Mouse (Mus musculus): Measurements from ENCODE around the gene Rnf113a2. TPM values are rescaled to one million over a fixed set of nuclear protein-coding genes. Genes with fewer than 3 reads are reported as not detected.
A peak's percentile ranks its signal among the peaks of the same experiment; 100 is the strongest.

The Rnf113a2 gene
- polyA plus RNA-seq, 1 experiment from 2014 or later: 26.2 TPM

GRCm38 (mm10) chr12:84408819-84409507 is 8.0 kb upstream of the Rnf113a2 start, which contains the start of the genes Entpd5 and Bbof1:
Gene Entpd5, minus strand, starts transcription at chr12:84409029.
Gene Bbof1, plus strand, starts transcription at chr12:84409071.
- peak within 1 kb of the TSS; percentile 81 for H3K27ac ChIP-seq
- H3K27me3 ChIP-seq (replicated peaks): no peaks in the 10 kb centered on the region
- H3K9me3 ChIP-seq: no peaks in the 10 kb centered on the region
- peak within 1 kb of the TSS; percentile 79 for H3K4me3 ChIP-seq (replicated peaks)
- peak within 1 kb of the TSS; percentile 68 for H3K9ac ChIP-seq
- peak within 1 kb of the TSS; percentile 96 for H3K4me2 ChIP-seq
- WGBS: 2% methylated on average over 63 of the region's 63 CpGs
- ATAC-seq (ENCODE audit: insufficient read depth, low FRiP score, low read depth): peak; percentile 93
- H3K36me3 ChIP-seq: no peaks in the 10 kb centered on the region
- H3K4me1 ChIP-seq: 0 out of 2 replicates have a peak, but pooled peaks cover 2% of the 10 kb centered on the region

GRCm38 (mm10) chr12:84417605-84417922 is 568 bp downstream of the Rnf113a2 start:
- Histone ChIP-seq H3K27me3 (replicated peaks) (no peaks in the 10 kb centered on the region), H3K27ac (peak overlapping the region; percentile 67; the same call in 1 of the 2 replicates), H3K4me3 (replicated peaks) (peak overlapping the region; percentile 60), H3K4me2 (peak overlapping the region; percentile 81), H3K36me3 (no peaks in the 10 kb centered on the region), H3K4me1 (no peaks in the 10 kb centered on the region), H3K9ac (peak overlapping the region; percentile 41), H3K9me3 (no peaks in the 10 kb centered on the region)
- no peak for ATAC-seq (ENCODE audit: insufficient read depth, low FRiP score, low read depth)
- 36% methylated on average over 18 of the region's 18 CpGs for WGBS

GRCm38 (mm10) chr12:84423990-84424389 is 7.0 kb downstream of the Rnf113a2 start:
- no peaks in the 10 kb centered on the region for H3K9me3 ChIP-seq
- no peaks in the 10 kb centered on the region for H3K27me3 ChIP-seq (replicated peaks)
- no peaks in the 10 kb centered on the region for H3K36me3 ChIP-seq
- no peaks in the 10 kb centered on the region for H3K4me1 ChIP-seq
- 51% methylated on average over 3 of the region's 3 CpGs for WGBS
- H3K9ac ChIP-seq: no peak overlapping the region
- no peak for ATAC-seq (ENCODE audit: insufficient read depth, low FRiP score, low read depth)
- H3K4me2 ChIP-seq: no peak overlapping the region
- no peak overlapping the region for H3K27ac ChIP-seq
- no peak overlapping the region for H3K4me3 ChIP-seq (replicated peaks)

- no peak for ATAC-seq (ENCODE audit: insufficient read depth, low FRiP score, low read depth)
- 72% methylated on average over 2 of the region's 2 CpGs for WGBS
- no peaks in the 10 kb centered on the region for H3K9me3 ChIP-seq
- H3K27me3 ChIP-seq (replicated peaks): no peaks in the 10 kb centered on the region
- H3K4me2 ChIP-seq: no peak overlapping the region
- no peaks in the 10 kb centered on the region for H3K4me1 ChIP-seq
- H3K4me3 ChIP-seq (replicated peaks): no peak overlapping the region
- no peaks in the 10 kb centered on the region; the same call in 1 of the 2 replicates for H3K36me3 ChIP-seq
- no peak overlapping the region for H3K9ac ChIP-seq
- no peak overlapping the region for H3K27ac ChIP-seq
These were observed 12.8 kb downstream of the Rnf113a2 start for GRCm38 (mm10) chr12:84429825-84430224.

- no peaks in the 10 kb centered on the region for H3K27me3 ChIP-seq (replicated peaks)
- no peak for ATAC-seq (ENCODE audit: insufficient read depth, low FRiP score, low read depth)
- no peak overlapping the region for H3K27ac ChIP-seq
- no peaks in the 10 kb centered on the region for H3K36me3 ChIP-seq
- H3K4me3 ChIP-seq (replicated peaks): no peak overlapping the region
- no peak overlapping the region for H3K4me2 ChIP-seq
- H3K9me3 ChIP-seq: no peaks in the 10 kb centered on the region
- no peaks in the 10 kb centered on the region for H3K4me1 ChIP-seq
- WGBS: 53% methylated on average over 2 of the region's 2 CpGs
- no peak overlapping the region for H3K9ac ChIP-seq
These were observed 21.7 kb downstream of the Rnf113a2 start for GRCm38 (mm10) chr12:84438697-84439096.

GRCm38 (mm10) chr12:84442526-84442925 is 25.5 kb downstream of the Rnf113a2 start:
- Histone ChIP-seq H3K4me3 (replicated peaks) (no peak overlapping the region), H3K27me3 (replicated peaks) (no peaks in the 10 kb centered on the region), H3K36me3 (no peaks in the 10 kb centered on the region), H3K9ac (no peak overlapping the region), H3K4me1 (no peaks in the 10 kb centered on the region), H3K4me2 (no peak overlapping the region), H3K9me3 (no peaks in the 10 kb centered on the region), H3K27ac (no peak overlapping the region)
- no peak for ATAC-seq (ENCODE audit: insufficient read depth, low FRiP score, low read depth)
- WGBS: 68% methylated on average over 4 of the region's 4 CpGs

GRCm38 (mm10) chr12:84447386-84447785 is 30.4 kb downstream of the Rnf113a2 start:
- H3K9me3 ChIP-seq: no peaks in the 10 kb centered on the region
- H3K4me1 ChIP-seq: peaks cover 8% of the 10 kb centered on the region; the same call in 1 of the 2 replicates
- no peaks in the 10 kb centered on the region for H3K36me3 ChIP-seq
- WGBS: 64% methylated on average over 1 of the region's 1 CpGs
- no peak overlapping the region for H3K9ac ChIP-seq
- H3K4me2 ChIP-seq: no peak overlapping the region
- ATAC-seq (ENCODE audit: insufficient read depth, low FRiP score, low read depth): no peak
- H3K27me3 ChIP-seq (replicated peaks): no peaks in the 10 kb centered on the region
- H3K27ac ChIP-seq: no peak overlapping the region
- H3K4me3 ChIP-seq (replicated peaks): no peak overlapping the region

- H3K4me2 ChIP-seq: no peak overlapping the region
- no peak for ATAC-seq (ENCODE audit: insufficient read depth, low FRiP score, low read depth)
These were observed 31.2 kb downstream of the Rnf113a2 start for GRCm38 (mm10) chr12:84448181-84448580.

GRCm38 (mm10) chr12:84449887-84450286 is 32.9 kb downstream of the Rnf113a2 start:
- no peaks in the 10 kb centered on the region for H3K9me3 ChIP-seq
- H3K4me3 ChIP-seq (replicated peaks): peak overlapping the region; percentile 71
- no peak overlapping the region for H3K27ac ChIP-seq
- ATAC-seq (ENCODE audit: insufficient read depth, low FRiP score, low read depth): no peak
- peak overlapping the region; percentile 90 for H3K4me2 ChIP-seq
- H3K9ac ChIP-seq: no peak overlapping the region
- H3K36me3 ChIP-seq: no peaks in the 10 kb centered on the region
- H3K4me1 ChIP-seq: peaks cover 11% of the 10 kb centered on the region
- WGBS: 49% methylated on average over 10 of the region's 10 CpGs
- H3K27me3 ChIP-seq (replicated peaks): no peaks in the 10 kb centered on the region

More at GRCm38 (mm10) chr12:84448181-84448580, 31.2 kb downstream of the Rnf113a2 start:
- Histone ChIP-seq H3K9me3 (no peaks in the 10 kb centered on the region), H3K4me1 (peaks cover 11% of the 10 kb centered on the region), H3K27me3 (replicated peaks) (no peaks in the 10 kb centered on the region), H3K36me3 (no peaks in the 10 kb centered on the region), H3K9ac (no peak overlapping the region), H3K27ac (no peak overlapping the region), H3K4me3 (replicated peaks) (no peak overlapping the region)
- 88% methylated on average over 6 of the region's 6 CpGs for WGBS

GRCm38 (mm10) chr12:84450351-84450717 is 33.3 kb downstream of the Rnf113a2 start:
- Histone ChIP-seq H3K9ac (peak overlapping the region; percentile 56), H3K4me1 (peaks cover 11% of the 10 kb centered on the region), H3K36me3 (no peaks in the 10 kb centered on the region), H3K27ac (peak overlapping the region; percentile 78), H3K4me2 (peak overlapping the region; percentile 90), H3K4me3 (replicated peaks) (peak overlapping the region; percentile 71), H3K27me3 (replicated peaks) (no peaks in the 10 kb centered on the region), H3K9me3 (no peaks in the 10 kb centered on the region)
- ATAC-seq (ENCODE audit: insufficient read depth, low FRiP score, low read depth): no peak
- 0% methylated on average over 6 of the region's 6 CpGs for WGBS

- ATAC-seq (ENCODE audit: insufficient read depth, low FRiP score, low read depth): peak; percentile 99
- WGBS: under 1% methylated on average over 49 of the region's 49 CpGs
- Histone ChIP-seq H3K4me1 (peaks cover 11% of the 10 kb centered on the region), H3K9me3 (no peaks in the 10 kb centered on the region), H3K4me2 (peak within 1 kb of the TSS; percentile 90), H3K27ac (peak within 1 kb of the TSS; percentile 78), H3K4me3 (replicated peaks) (peak within 1 kb of the TSS; percentile 71), H3K9ac (peak within 1 kb of the TSS; percentile 61), H3K36me3 (no peaks in the 10 kb centered on the region), H3K27me3 (replicated peaks) (no peaks in the 10 kb centered on the region)
These were observed 34.0 kb downstream of the Rnf113a2 start, which contains the start of the genes Aldh6a1 and Lin52 for GRCm38 (mm10) chr12:84450718-84451646. Gene Aldh6a1, minus strand, starts transcription at chr12:84451004. Gene Lin52, plus strand, starts transcription at chr12:84451422.

- H3K27ac ChIP-seq: 0 out of 2 replicates have a peak overlapping the region, but pooled peaks have one; percentile 2
- peak overlapping the region; percentile 61; the same call in 1 of the 2 replicates for H3K9ac ChIP-seq
- WGBS: under 1% methylated on average over 11 of the region's 11 CpGs
These were observed 34.8 kb downstream of the Rnf113a2 start for GRCm38 (mm10) chr12:84451801-84452200.

More at GRCm38 (mm10) chr12:84451801-84452200, 34.8 kb downstream of the Rnf113a2 start:
- peak overlapping the region; percentile 84 for H3K4me2 ChIP-seq
- no peaks in the 10 kb centered on the region for H3K27me3 ChIP-seq (replicated peaks)
- no peaks in the 10 kb centered on the region for H3K9me3 ChIP-seq
- peaks cover 11% of the 10 kb centered on the region for H3K4me1 ChIP-seq
- peak overlapping the region; percentile 71 for H3K4me3 ChIP-seq (replicated peaks)
- no peak for ATAC-seq (ENCODE audit: insufficient read depth, low FRiP score, low read depth)
- H3K36me3 ChIP-seq: no peaks in the 10 kb centered on the region

Measured in stomach, embryonic 15.5 days (tissue).